Mouse (Mus musculus) cerebellum, adult 2 months (tissue): ENCODE measurements at regions not wholly inside any gene's neighbourhood (a gene's known extent, or its start where the extent isn't known, plus 50 kb on each side); places are given as distances from the start of the nearest gene placed in this dataset.

Experiments
- DNase-seq, 2 experiments: peaks; one replicate each; pipeline ENCODE4 v3.0.0; 2021
- H3K27ac ChIP-seq: fragments of 200-500 bp; 2 replicates; pipeline ENCODE4 v1.5.1; 2012; ENCODE audit warnings: low read length, control low read depth, inconsistent platforms; ENCODE audit not compliant: insufficient read depth
- H3K27me3 ChIP-seq: fragments of 200-500 bp; 2 replicates; pipeline ENCODE4 v1.6.1; 2012; ENCODE audit warnings: inconsistent platforms, mild to moderate bottlenecking, low read length, moderate library complexity; ENCODE audit not compliant: control insufficient read depth, insufficient read depth
- H3K4me1 ChIP-seq: fragments of 200-500 bp; 2 replicates; pipeline ENCODE4 v1.6.1; 2011; ENCODE audit warnings: low read length; ENCODE audit not compliant: control insufficient read depth, insufficient read depth
- H3K4me3 ChIP-seq: fragments of 200-500 bp; replicated peaks from 2 replicates; pipeline ENCODE3; 2011; ENCODE audit warnings: mild to moderate bottlenecking, low read depth, low read length, control low read depth; ENCODE audit not compliant: insufficient read depth
- CTCF ChIP-seq: fragments of 200-500 bp; IDR thresholded peaks from 2 replicates; pipeline ENCODE4 v1.5.1; 2011; ENCODE audit warnings: low read depth, mild to moderate bottlenecking, control low read depth, low read length, moderate library complexity, borderline replicate concordance; ENCODE audit not compliant: insufficient read depth
- POLR2A ChIP-seq: fragments of 200-500 bp; IDR thresholded peaks from 2 replicates; pipeline ENCODE4 v1.6.1; 2011; ENCODE audit warnings: low read length, control low read depth, borderline replicate concordance; ENCODE audit not compliant: insufficient read depth
- WGBS: fragments of 180-500 bp; shearing (Covaris S2); methylation state at CpG from one replicate; pipeline ENCODE4 v1.1.7; 2018; 5-methylcytosine and 5-hydroxymethylcytosine counted together

DNA sequence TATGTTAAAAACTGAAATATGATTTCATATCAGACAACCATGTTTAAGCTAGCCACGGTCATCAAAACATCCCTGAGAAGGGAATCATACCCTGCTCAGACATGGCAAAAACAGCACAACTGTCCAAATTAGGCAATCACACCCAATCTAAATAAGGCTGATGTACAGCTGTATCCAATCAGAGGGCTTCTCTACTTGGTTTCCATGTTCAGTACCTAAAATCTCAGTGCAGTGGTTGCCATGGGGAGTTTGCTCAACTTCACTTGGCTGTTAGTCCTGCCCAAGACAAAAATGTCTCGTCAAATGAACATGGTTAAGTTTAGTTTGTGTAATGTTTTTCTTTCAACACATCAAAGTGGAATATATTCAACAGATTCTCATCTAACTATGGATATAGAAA, 987.0 kb downstream of the Cdh9 start:
- 90% methylated on average over 2 of the region's 2 CpGs for WGBS
- TF ChIP-seq CTCF (no peak), POLR2A (no peak)
- Histone ChIP-seq H3K27me3 (no peaks in the 10 kb centered on the region), H3K4me3 (no peak overlapping the region), H3K4me1 (no peaks in the 10 kb centered on the region), H3K27ac (no peak overlapping the region)
- DNase-seq, result no peak

DNA sequence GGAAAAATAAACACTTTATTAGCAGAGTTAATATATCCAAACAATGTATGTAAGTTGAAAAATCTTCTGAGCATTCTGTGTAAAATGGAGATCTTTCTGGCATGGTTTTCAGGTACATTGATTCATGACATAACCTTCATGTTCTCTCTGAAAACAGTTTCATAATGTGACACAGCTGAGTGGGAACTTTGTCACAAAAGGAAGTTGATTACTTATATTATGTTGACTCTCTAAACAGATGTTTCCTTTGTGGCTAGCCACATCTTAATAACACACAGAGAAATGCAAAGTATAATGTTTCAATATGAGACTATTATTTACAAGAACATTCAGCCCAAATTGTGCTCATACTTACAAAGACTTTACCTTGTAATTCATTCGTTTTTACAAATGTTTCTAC, 1002.1 kb downstream of the Cdh9 start:
- H3K27ac ChIP-seq, result no peak overlapping the region
- TF ChIP-seq CTCF, result no peak
- TF ChIP-seq POLR2A, result no peak
- H3K27me3 ChIP-seq, result no peaks in the 10 kb centered on the region
- 57% methylated on average over 1 of the region's 1 CpGs for WGBS
- no peak for DNase-seq
- H3K4me3 ChIP-seq, result no peak overlapping the region
- H3K4me1 ChIP-seq, result no peaks in the 10 kb centered on the region

DNA sequence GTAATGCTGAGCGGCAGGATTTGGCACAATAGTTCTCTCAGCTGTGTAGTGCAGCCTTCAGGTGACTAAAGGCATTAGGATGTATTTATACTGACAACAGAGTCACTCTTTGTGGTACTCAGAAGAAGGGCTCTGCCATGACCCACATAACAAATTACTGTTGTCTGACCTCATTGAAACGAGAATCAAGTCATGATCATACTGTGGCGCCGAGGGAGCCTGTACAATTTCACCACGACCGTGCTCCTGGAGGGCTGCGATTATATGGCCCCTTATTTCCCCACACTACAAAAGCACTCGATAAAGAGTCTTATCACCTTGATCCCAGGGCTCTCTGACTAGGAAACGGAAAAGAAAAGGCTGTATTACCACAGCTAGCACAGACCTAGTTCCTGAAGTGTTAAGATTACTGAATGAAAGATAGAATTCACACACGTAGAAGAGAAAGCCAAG, 1041.7 kb downstream of the Cdh9 start:
- no peak for DNase-seq
- Histone ChIP-seq H3K27ac (no peak overlapping the region), H3K27me3 (no peaks in the 10 kb centered on the region), H3K4me1 (no peaks in the 10 kb centered on the region), H3K4me3 (no peak overlapping the region)
- no peak for TF ChIP-seq CTCF
- TF ChIP-seq POLR2A, result no peak
- 82% methylated on average over 10 of the region's 10 CpGs for WGBS

DNA sequence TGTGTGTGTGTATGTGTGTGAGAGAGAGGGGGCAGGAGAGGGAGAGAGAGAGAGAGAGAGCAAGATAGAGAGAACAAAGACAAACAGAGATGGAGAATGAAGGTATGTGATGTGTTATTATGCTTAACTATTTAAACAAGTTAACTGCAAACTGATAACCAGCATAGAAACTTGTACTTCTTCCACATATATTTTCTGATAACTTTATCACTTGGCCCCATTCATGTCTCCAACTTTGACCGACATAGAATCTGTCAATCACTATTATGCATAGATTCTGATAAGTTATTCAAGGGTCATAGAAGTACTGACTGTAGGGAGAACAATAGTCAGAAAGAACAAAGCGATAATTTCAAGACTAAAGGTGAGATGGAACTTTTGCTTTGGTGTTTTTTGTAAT, 1039.0 kb upstream of the Cdh10 start:
- H3K27me3 ChIP-seq, result no peaks in the 10 kb centered on the region
- H3K27ac ChIP-seq, result no peak overlapping the region
- H3K4me1 ChIP-seq, result no peaks in the 10 kb centered on the region
- no peak for TF ChIP-seq CTCF
- no peak for TF ChIP-seq POLR2A
- WGBS, result 88% methylated on average over 2 of the region's 2 CpGs
- DNase-seq, result no peak
- H3K4me3 ChIP-seq, result no peak overlapping the region

DNA sequence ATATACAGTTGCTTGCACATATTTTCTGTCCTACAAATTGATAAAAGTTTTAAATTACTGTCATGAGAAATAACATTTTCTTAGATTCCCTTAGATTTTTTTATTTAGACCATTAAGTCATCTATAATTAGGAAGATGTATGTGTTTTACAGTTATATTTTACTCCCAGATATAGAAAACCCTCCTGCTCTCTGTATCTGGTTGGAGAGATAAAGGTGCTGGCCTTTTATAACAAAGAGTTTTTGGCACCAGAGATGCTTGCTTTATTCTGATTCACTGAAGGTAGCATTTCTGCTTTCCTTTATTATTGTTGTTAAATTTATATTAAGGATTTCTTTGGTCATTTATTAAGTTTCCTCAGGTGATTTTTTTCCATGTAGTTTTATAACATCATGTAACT, 1035.4 kb upstream of the Cdh10 start:
- no peaks in the 10 kb centered on the region for H3K27me3 ChIP-seq
- DNase-seq, result no peak
- H3K27ac ChIP-seq, result no peak overlapping the region
- no peak for TF ChIP-seq POLR2A
- no peak for TF ChIP-seq CTCF
- H3K4me3 ChIP-seq, result no peak overlapping the region
- H3K4me1 ChIP-seq, result no peaks in the 10 kb centered on the region

DNA sequence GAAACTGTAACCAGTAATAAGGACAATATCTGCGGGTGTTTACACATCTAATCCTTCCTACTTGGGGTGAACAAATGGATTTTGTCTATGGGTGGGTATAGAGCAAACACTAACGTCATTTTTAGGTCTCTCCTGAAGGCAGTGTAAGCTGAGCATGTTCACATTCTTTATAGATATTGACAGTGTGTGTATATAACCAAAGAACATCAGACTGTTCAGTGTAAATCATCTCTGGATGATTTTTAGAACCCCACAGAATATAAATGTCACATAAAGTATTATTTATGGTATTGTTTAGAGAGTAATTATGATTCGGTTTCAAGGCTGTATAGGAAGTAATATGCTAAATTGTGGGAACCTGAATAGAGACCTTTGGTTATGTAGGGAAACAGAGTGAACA, 1021.2 kb upstream of the Cdh10 start:
- H3K27me3 ChIP-seq, result no peaks in the 10 kb centered on the region
- DNase-seq, result no peak
- H3K4me1 ChIP-seq, result no peaks in the 10 kb centered on the region; the same call in 1 of the 2 replicates
- WGBS, result 93% methylated on average over 3 of the region's 3 CpGs
- no peak overlapping the region for H3K27ac ChIP-seq
- TF ChIP-seq POLR2A, result no peak
- no peak overlapping the region for H3K4me3 ChIP-seq

DNA sequence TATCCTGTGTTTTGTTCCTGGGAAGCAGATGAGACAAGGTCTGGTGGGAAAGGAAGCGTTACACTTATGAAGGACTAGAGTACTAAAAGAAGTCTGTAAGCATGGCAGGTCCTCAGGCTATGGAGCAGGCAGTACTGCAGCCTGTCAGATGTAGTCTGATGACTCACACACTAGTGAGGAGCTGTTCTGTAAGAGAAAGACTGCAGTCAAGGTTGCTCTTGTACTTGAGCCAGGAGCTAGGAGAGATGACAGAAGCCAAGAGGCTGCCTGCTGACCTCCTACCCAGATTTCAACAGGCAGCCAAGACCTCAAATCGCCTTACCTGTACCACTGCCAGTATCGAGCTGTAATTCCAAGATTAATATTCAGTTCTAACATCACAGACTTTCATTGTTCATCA, 1017.3 kb upstream of the Cdh10 start:
- Histone ChIP-seq H3K27ac (no peak overlapping the region), H3K4me1 (no peaks in the 10 kb centered on the region; the same call in 1 of the 2 replicates), H3K4me3 (no peak overlapping the region), H3K27me3 (no peaks in the 10 kb centered on the region)
- DNase-seq, result peak; percentile 60 to 90
- WGBS, result 4% methylated on average over 3 of the region's 3 CpGs
- no peak for TF ChIP-seq CTCF
- TF ChIP-seq POLR2A, result no peak

DNA sequence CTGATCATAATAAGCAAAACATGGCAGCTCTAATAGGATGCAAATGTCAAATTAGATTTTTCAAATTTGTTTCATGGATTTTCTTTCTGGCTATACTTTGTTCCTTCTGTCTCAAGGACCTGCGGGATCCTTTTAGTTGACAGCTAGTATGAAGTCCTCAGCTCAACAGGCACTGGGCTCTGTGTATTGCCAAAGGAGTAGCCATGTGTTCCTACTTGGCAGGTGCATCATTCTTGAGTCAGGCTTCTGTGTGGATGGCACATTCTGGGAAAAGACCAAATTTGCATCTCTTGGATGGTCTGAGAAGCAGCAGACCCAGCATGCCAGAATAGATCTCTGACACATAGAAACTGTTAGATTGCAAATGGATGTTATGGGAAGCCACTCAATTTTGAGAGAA, 1015.6 kb upstream of the Cdh10 start:
- Histone ChIP-seq H3K27me3 (no peaks in the 10 kb centered on the region), H3K4me3 (no peak overlapping the region), H3K4me1 (no peaks in the 10 kb centered on the region; the same call in 1 of the 2 replicates), H3K27ac (no peak overlapping the region)
- TF ChIP-seq CTCF (no peak), POLR2A (no peak)
- WGBS, result 0% methylated on average over 1 of the region's 1 CpGs
- peak; percentile 51 to 87 for DNase-seq
